Mouse (Mus musculus) heart, adult 8-10 months (tissue): ENCODE measurements around the gene Lrrc10b. TPM values are rescaled to one million over a fixed set of nuclear protein-coding genes. Genes with fewer than 3 reads are reported as not detected.

Experiments used
- total RNA-seq, 4 experiments: library from RNA; stranded (reverse); gene quantifications; 2 replicates each; pipeline ENCODE4 v1.2.4; 2022

The Lrrc10b gene
- total RNA-seq, 4 experiments from 2014 or later: 0.38 to 6.4 (median 1.9) TPM

Other genes starting within 250 kb of the Lrrc10b start
- gene Myrf, start 216.7 kb downstream of the Lrrc10b start, total RNA-seq: 1 to 10 TPM; 4.1 to 8.0 (median 7.2) TPM
- 1 to 10 TPM; 2.8 to 3.7 (median 3.1) TPM for gene Dagla, start 152.6 kb downstream of the Lrrc10b start, total RNA-seq
- 10 to 100 TPM; 33.2 to 39.1 (median 35.8) TPM for gene Syt7, start 68.4 kb downstream of the Lrrc10b start, total RNA-seq
- under 1 TPM in 3 of 4 experiments, not detected in 1; 0.22 to 0.38 (median 0.28) TPM for gene Ppp1r32, start 25.5 kb upstream of the Lrrc10b start, total RNA-seq
- gene Cpsf7, start 67.8 kb upstream of the Lrrc10b start, total RNA-seq: 10 to 100 TPM; 19.5 to 23.3 (median 21.8) TPM
- 10 to 100 TPM; 70.8 to 93.2 (median 82.9) TPM for gene Sdhaf2, start 68.7 kb upstream of the Lrrc10b start, total RNA-seq
- gene Tmem216, start 98.8 kb upstream of the Lrrc10b start, total RNA-seq: 1 to 10 TPM; 4.1 to 8.3 (median 5.7) TPM
- gene Cyb561a3, start 119.7 kb upstream of the Lrrc10b start, total RNA-seq: 10 to 100 TPM; 11.1 to 12.9 (median 12.0) TPM
- 1 to 10 TPM; 1.6 to 4.0 (median 2.3) TPM for gene Tmem138, start 119.9 kb upstream of the Lrrc10b start, total RNA-seq
- gene Ddb1, start 147.9 kb upstream of the Lrrc10b start, total RNA-seq: 100 to 1,000 TPM; 132 to 146 (median 139) TPM
- 10 to 100 TPM in 2 of 4 experiments, 1 to 10 TPM in 2; 9.4 to 11.3 (median 10.2) TPM for gene Tkfc, start 148.2 kb upstream of the Lrrc10b start, total RNA-seq
- not detected for gene Vwce, start 176.7 kb upstream of the Lrrc10b start, total RNA-seq
- gene Pga5, start 220.6 kb upstream of the Lrrc10b start, total RNA-seq: not detected
- gene Vps37c, start 231.3 kb upstream of the Lrrc10b start, total RNA-seq: 10 to 100 TPM; 21.0 to 25.1 (median 23.0) TPM